Mouse (Mus musculus) ES-Bruce4 (cell line): Measurements from ENCODE around the gene Lipe.

Experiments used
- CTCF ChIP-seq: IDR thresholded peaks from one replicate; pipeline ENCODE4 v1.8.1; 2011; ENCODE audit warnings: low read depth, low read length
- EP300 ChIP-seq: IDR thresholded peaks from 2 replicates; pipeline ENCODE4 v1.6.1; 2011; ENCODE audit warnings: low read depth, low read length; ENCODE audit not compliant: insufficient read depth
- POLR2A ChIP-seq: IDR thresholded peaks from one replicate; pipeline ENCODE4 v1.8.1; 2011; ENCODE audit warnings: low read length; ENCODE audit not compliant: insufficient read depth

DNA sequence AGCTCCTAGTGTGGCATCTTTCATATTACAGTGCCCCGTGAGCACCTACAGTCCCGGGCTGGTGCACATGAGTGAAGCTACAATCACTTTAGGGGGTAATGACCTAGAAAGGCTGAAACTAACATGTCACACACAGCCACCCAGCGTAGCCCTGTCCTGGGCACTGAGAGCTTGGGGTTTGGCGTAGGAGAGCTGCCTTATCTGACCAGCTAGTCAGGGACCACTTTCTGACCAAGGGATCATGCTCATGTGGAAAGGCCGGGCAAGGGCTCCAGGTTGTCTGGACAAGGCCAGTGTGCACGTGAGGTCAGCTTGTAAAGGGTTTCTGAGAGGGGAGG lies 42.3 kb upstream of the Lipe start:
- TF ChIP-seq CTCF (no peak), POLR2A (no peak), EP300 (no peak)
